Mouse (Mus musculus): ENCODE data around the gene 1700102P08Rik.

GRCm38 (mm10) chr9:108381382-108381781 is 11.2 kb upstream of the 1700102P08Rik start:
- TF ChIP-seq CTCF (IDR thresholded peaks at IDR 0.05; ENCODE audit: low read depth) = no peak
- no peak for TF ChIP-seq EP300 (optimal IDR thresholded peaks at IDR 0.05)
